Mouse (Mus musculus) layer of hippocampus, adult 8-10 months (tissue): ENCODE results near the gene Best1. TPM values are rescaled to one million over a fixed set of nuclear protein-coding genes. Genes with fewer than 3 reads are reported as not detected.

ENCODE experiments used
- DNase-seq, 2 experiments: peaks; one replicate each; pipeline ENCODE4 v3.0.0; 2022; ENCODE audit warnings: low spot score in 2 of 2
- total RNA-seq, 4 experiments: library from RNA; stranded (reverse); gene quantifications; 2 replicates each; pipeline ENCODE4 v1.2.4; 2022

Gene Best1
- total RNA-seq, 4 experiments from 2014 or later: 0.76 to 2.1 (median 1.1) TPM

GRCm38 (mm10) chr19:9936579-9936978 lies 64.9 kb downstream of the Best1 start:
- no peak for DNase-seq

Other genes with a start within 250 kb of the Best1 start
- gene Scgb2a2, start 154.1 kb downstream of the Best1 start, total RNA-seq: not detected
- 10 to 100 TPM; 14.0 to 20.4 (median 17.7) TPM for gene Incenp, start 102.1 kb downstream of the Best1 start, total RNA-seq
- 1,000 to 10,000 TPM; 3,051 to 4,196 (median 3,526) TPM for gene Fth1, start 21.0 kb downstream of the Best1 start, total RNA-seq
- gene Rab3il1, start within 50 bp of the Best1 start, total RNA-seq: 10 to 100 TPM in 3 of 4 experiments, 1 to 10 TPM in 1; 9.4 to 20.4 (median 14.0) TPM
- gene Fads3, start 39.9 kb upstream of the Best1 start, total RNA-seq: 10 to 100 TPM; 23.6 to 33.3 (median 25.8) TPM
- 100 to 1,000 TPM; 152 to 168 (median 162) TPM for gene Fads2, start 100.1 kb upstream of the Best1 start, total RNA-seq
- gene Fads1, start 181.3 kb upstream of the Best1 start, total RNA-seq: 100 to 1,000 TPM; 188 to 213 (median 199) TPM
- 10 to 100 TPM; 73.3 to 92.9 (median 81.3) TPM for gene Tmem258, start 202.4 kb upstream of the Best1 start, total RNA-seq
- 10 to 100 TPM in 2 of 4 experiments, 1 to 10 TPM in 2; 8.9 to 12.2 (median 9.9) TPM for gene Fen1, start 202.5 kb upstream of the Best1 start, total RNA-seq
- 10 to 100 TPM; 31.6 to 37.2 (median 36.7) TPM for gene Myrf, start 239.1 kb upstream of the Best1 start, total RNA-seq